Mouse (Mus musculus) hindbrain, postnatal 0 days (tissue): ENCODE measurements around the gene Ruvbl1. TPM values are rescaled to one million over a fixed set of nuclear protein-coding genes. Genes with fewer than 3 reads are reported as not detected.
A peak's percentile ranks its signal among the peaks of the same experiment; 100 is the strongest.

Experiments used
- ATAC-seq: fragments of 200-750 bp; cut with Nextera tagmentation; 2 replicates; pipeline ENCODE4 v1.8.0; 2017; ENCODE audit warnings: mild to moderate bottlenecking, moderate TSS enrichment, moderate library complexity
- DNase-seq: peaks from one replicate; pipeline ENCODE4 v3.0.0-alpha.2; 2015; ENCODE audit warnings: low spot score
- H3K27ac ChIP-seq: fragments of 300-500 bp; sonication (generic); 2 replicates; pipeline ENCODE4 v1.5.1; 2014; ENCODE audit warnings: mild to moderate bottlenecking
- H3K27me3 ChIP-seq: fragments of 300-500 bp; sonication (generic); 2 replicates; pipeline ENCODE4 v1.6.1; 2014; ENCODE audit warnings: low read length, mixed read lengths; ENCODE audit not compliant: insufficient read depth
- H3K36me3 ChIP-seq: fragments of 300-500 bp; sonication (generic); 2 replicates; pipeline ENCODE4 v1.6.1; 2014; ENCODE audit warnings: low read length, mixed read lengths; ENCODE audit not compliant: insufficient read depth
- H3K4me1 ChIP-seq: fragments of 300-500 bp; sonication (generic); 2 replicates; pipeline ENCODE4 v1.6.1; 2014; ENCODE audit warnings: antibody characterized with exemption, low read length, mixed read lengths; ENCODE audit not compliant: insufficient read depth
- H3K4me2 ChIP-seq: fragments of 300-500 bp; sonication (generic); 2 replicates; pipeline ENCODE4 v1.6.1; 2014; ENCODE audit warnings: low read depth, mild to moderate bottlenecking, low read length, moderate library complexity, mixed read lengths
- H3K4me3 ChIP-seq: fragments of 300-500 bp; sonication (generic); 2 replicates; pipeline ENCODE4 v1.5.1; 2014; ENCODE audit warnings: low read length
- H3K9ac ChIP-seq: fragments of 300-500 bp; sonication (generic); replicated peaks from 2 replicates; pipeline ENCODE4 v1.6.1; 2014; ENCODE audit warnings: mild to moderate bottlenecking, low read length, moderate library complexity, mixed read lengths
- H3K9me3 ChIP-seq: fragments of 300-500 bp; sonication (generic); 2 replicates; pipeline ENCODE4 v1.6.1; 2016; ENCODE audit warnings: low read length, mixed read lengths
- CTCF ChIP-seq: IDR thresholded peaks from 2 replicates; pipeline ENCODE4 v1.5.1; 2016; ENCODE audit warnings: antibody characterized with exemption, control low read depth, low read depth
- WGBS: fragments of 180-500 bp; shearing (Covaris S2); extraction: QIAGEN DNeasy Blood & Tissue Kit; methylation state at CpG from one replicate; pipeline ENCODE4 v1.1.7; 2014; 5-methylcytosine and 5-hydroxymethylcytosine counted together
- polyA plus RNA-seq: library from polyadenylated mRNA; unstranded; fragments of >200 nt; fragmentation: Nextera tagmentation; extraction: Ambion mirVana; gene quantifications from 2 replicates; pipeline ENCODE4 v1.2.1, GENCODE M21; 2015
- total RNA-seq: library from RNA; depleted of rRNA; stranded (reverse); fragments of >200 nt; gene quantifications from 2 replicates; pipeline ENCODE4 v1.2.3, GENCODE M21; 2014

Gene Ruvbl1
- total and polyA plus RNA-seq, 2 experiments from 2014 or later, result 42.5 to 74.0 TPM

GRCm38 (mm10) chr6:88469878-88470277, 4.7 kb downstream of the Ruvbl1 start:
- 66% methylated on average over 6 of the region's 6 CpGs for WGBS
- H3K27me3 ChIP-seq, result no peaks in the 10 kb centered on the region
- ATAC-seq (no peak), DNase-seq (no peak)
- peaks cover 55% of the 10 kb centered on the region for H3K36me3 ChIP-seq
- H3K9me3 ChIP-seq, result no peaks in the 10 kb centered on the region
- no peak for TF ChIP-seq CTCF
- H3K4me3 ChIP-seq, result no peak overlapping the region
- no peak overlapping the region for H3K9ac ChIP-seq
- no peak overlapping the region for H3K27ac ChIP-seq
- peaks cover 6% of the 10 kb centered on the region for H3K4me1 ChIP-seq
- H3K4me2 ChIP-seq, result no peak overlapping the region

- no peak for ATAC-seq
- Histone ChIP-seq H3K4me1 (no peaks in the 10 kb centered on the region), H3K27ac (no peak overlapping the region), H3K27me3 (no peaks in the 10 kb centered on the region), H3K4me3 (no peak overlapping the region), H3K36me3 (peaks cover 53% of the 10 kb centered on the region), H3K9me3 (no peaks in the 10 kb centered on the region), H3K9ac (no peak overlapping the region), H3K4me2 (no peak overlapping the region)
- TF ChIP-seq CTCF, result no peak
- no peak for DNase-seq
- WGBS, result 51% methylated on average over 6 of the region's 6 CpGs
These were observed 15.2 kb downstream of the Ruvbl1 start for GRCm38 (mm10) chr6:88480421-88480820.

DNA sequence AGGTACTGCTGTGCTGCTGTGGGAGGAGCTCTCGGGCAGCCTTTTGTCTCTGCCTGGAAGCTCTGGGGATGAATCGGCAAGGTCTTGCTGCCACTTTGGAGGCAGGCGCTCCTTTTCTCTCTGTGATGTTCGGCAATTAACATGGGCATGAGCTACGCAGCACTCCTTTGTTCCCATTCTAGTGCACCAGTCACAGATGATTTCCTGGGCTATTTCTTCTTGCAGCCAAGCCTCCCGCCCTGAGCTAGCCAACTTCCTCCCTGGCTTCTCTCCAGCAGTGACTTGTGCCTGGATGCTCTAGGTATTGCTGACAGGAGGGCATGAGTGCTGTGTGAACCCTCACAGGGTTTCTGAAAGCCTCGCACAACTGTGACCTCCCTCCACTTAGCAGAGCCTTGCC, 17.9 kb downstream of the Ruvbl1 start:
- Histone ChIP-seq H3K4me2 (no peak overlapping the region), H3K4me3 (no peak overlapping the region), H3K4me1 (0 out of 2 replicates have a peak, but pooled peaks cover 4% of the 10 kb centered on the region), H3K9me3 (no peaks in the 10 kb centered on the region), H3K36me3 (peaks cover 55% of the 10 kb centered on the region), H3K27ac (no peak overlapping the region), H3K9ac (no peak overlapping the region), H3K27me3 (no peaks in the 10 kb centered on the region)
- ATAC-seq (no peak), DNase-seq (peak; percentile 63)
- TF ChIP-seq CTCF, result no peak
- WGBS, result 40% methylated on average over 7 of the region's 7 CpGs

DNA sequence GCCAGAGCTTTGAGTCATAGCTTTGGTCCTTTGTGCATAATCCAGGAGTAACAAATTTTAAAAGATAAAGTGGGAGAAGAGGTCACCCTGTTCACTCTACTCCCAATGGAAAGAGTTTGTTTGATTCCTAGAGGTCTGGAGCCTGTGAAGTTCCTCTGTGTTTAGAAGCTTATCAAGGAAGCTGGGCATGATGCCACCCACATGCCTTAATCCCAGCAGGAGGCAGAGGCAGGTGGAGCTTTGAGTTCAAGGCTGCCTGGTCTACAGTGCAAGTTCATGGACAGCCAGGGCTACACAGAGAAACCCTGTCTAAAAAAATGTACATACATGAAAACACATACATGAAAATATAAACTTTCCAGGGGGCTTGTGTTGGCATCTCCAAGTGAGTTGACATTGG, 18.7 kb downstream of the Ruvbl1 start:
- H3K4me3 ChIP-seq, result no peak overlapping the region
- no peaks in the 10 kb centered on the region for H3K27me3 ChIP-seq
- 0 out of 2 replicates have a peak, but pooled peaks cover 4% of the 10 kb centered on the region for H3K4me1 ChIP-seq
- H3K36me3 ChIP-seq, result peaks cover 55% of the 10 kb centered on the region
- no peak for ATAC-seq
- H3K9ac ChIP-seq, result no peak overlapping the region
- no peaks in the 10 kb centered on the region for H3K9me3 ChIP-seq
- TF ChIP-seq CTCF, result no peak
- H3K27ac ChIP-seq, result no peak overlapping the region
- H3K4me2 ChIP-seq, result no peak overlapping the region
- DNase-seq, result no peak

GRCm38 (mm10) chr6:88485378-88485777, 20.2 kb downstream of the Ruvbl1 start:
- peaks cover 41% of the 10 kb centered on the region for H3K36me3 ChIP-seq
- TF ChIP-seq CTCF, result no peak

DNA sequence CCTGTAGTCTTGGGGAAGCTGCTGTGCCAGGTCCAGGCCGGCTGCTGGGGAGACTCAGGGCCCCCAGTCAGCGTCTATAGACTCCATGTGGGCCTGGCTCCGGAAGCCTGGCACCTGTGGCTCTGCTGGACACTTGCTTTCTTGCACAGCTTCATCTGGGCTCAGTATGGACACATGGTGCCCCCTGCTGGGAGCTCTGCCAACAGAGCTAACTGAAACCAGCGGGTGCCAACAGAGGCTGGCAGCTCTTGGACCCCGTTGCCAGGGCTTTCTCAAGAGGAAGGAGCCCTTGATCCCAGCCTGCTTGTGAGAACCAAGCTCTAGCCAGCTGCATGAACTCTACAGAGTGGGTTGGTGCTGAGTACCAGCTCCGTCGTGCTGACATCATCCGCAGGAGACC, 21.7 kb downstream of the Ruvbl1 start:
- TF ChIP-seq CTCF, result peak; percentile 65
- peaks cover 28% of the 10 kb centered on the region; the same call in 1 of the 2 replicates for H3K36me3 ChIP-seq
- WGBS, result 47% methylated on average over 8 of the region's 8 CpGs
- no peak overlapping the region for H3K27ac ChIP-seq
- H3K4me1 ChIP-seq, result 0 out of 2 replicates have a peak, but pooled peaks cover 4% of the 10 kb centered on the region
- no peak overlapping the region for H3K4me2 ChIP-seq
- no peak overlapping the region for H3K9ac ChIP-seq
- H3K4me3 ChIP-seq, result no peak overlapping the region
- H3K9me3 ChIP-seq, result no peaks in the 10 kb centered on the region
- DNase-seq, result peak; percentile 93
- peak; percentile 82 for ATAC-seq
- H3K27me3 ChIP-seq, result no peaks in the 10 kb centered on the region

More at GRCm38 (mm10) chr6:88485378-88485777, 20.2 kb downstream of the Ruvbl1 start:
- Histone ChIP-seq H3K9ac (no peak overlapping the region), H3K9me3 (no peaks in the 10 kb centered on the region), H3K4me3 (no peak overlapping the region), H3K4me1 (0 out of 2 replicates have a peak, but pooled peaks cover 4% of the 10 kb centered on the region), H3K27me3 (no peaks in the 10 kb centered on the region), H3K27ac (no peak overlapping the region), H3K4me2 (no peak overlapping the region)
- DNase-seq, result no peak
- no peak for ATAC-seq
- WGBS, result 91% methylated on average over 6 of the region's 6 CpGs

GRCm38 (mm10) chr6:88489026-88489425, 23.8 kb downstream of the Ruvbl1 start:
- Histone ChIP-seq H3K4me1 (0 out of 2 replicates have a peak, but pooled peaks cover 4% of the 10 kb centered on the region), H3K9me3 (no peaks in the 10 kb centered on the region), H3K27ac (no peak overlapping the region), H3K9ac (no peak overlapping the region), H3K36me3 (0 out of 2 replicates have a peak, but pooled peaks cover 13% of the 10 kb centered on the region), H3K4me2 (no peak overlapping the region), H3K4me3 (no peak overlapping the region), H3K27me3 (no peaks in the 10 kb centered on the region)
- no peak for ATAC-seq
- no peak for TF ChIP-seq CTCF
- WGBS, result 92% methylated on average over 7 of the region's 7 CpGs
- no peak for DNase-seq
